Comparison of ENCODE assay signal across 13 mouse cellular contexts in genomic region chr2:74734996-74735811, GRCm38 (mm10). TPM values are rescaled to one million over a fixed set of nuclear protein-coding genes. Genes with fewer than 3 reads are reported as not detected.
DNase-seq lines count a peak whose midpoint lies in the region; ATAC-seq and TF ChIP-seq lines count a peak whose summit lies in the region.
"Had no signal": no experiment of that assay in that cellular context is flagged by ENCODE, and none has a peak within 500 bp of the region (broad histone marks: within the 10 kb centered on the region; RNA-seq: fewer than 3 reads in every experiment).

No protein-coding gene starts in this region.

- H3K4me1 ChIP-seq in heart, embryonic 11.5 days (ENCODE audit: control insufficient read depth, insufficient read depth, low read length): peaks cover 4% of the 10 kb centered on the region; the same call in 1 of the 2 replicates
- H3K4me1 ChIP-seq in stomach, embryonic 14.5 days (ENCODE audit: control insufficient read depth, insufficient read depth, low read length): no peaks in the 10 kb centered on the region
- no peaks in the 10 kb centered on the region for H3K4me1 ChIP-seq in stomach, postnatal 0 days (replicated peaks; ENCODE audit: control insufficient read depth, insufficient read depth)
- no peaks in the 10 kb centered on the region for H3K4me1 ChIP-seq in intestine, embryonic 16.5 days (ENCODE audit: control insufficient read depth, insufficient read depth, low read length)
- H3K4me1 ChIP-seq in stomach, embryonic 16.5 days (ENCODE audit: control insufficient read depth, insufficient read depth, low read length): no peaks in the 10 kb centered on the region

- intact Hi-C loops in heart, postnatal 36 days (cut with DNase I): loop anchor here (5.0 kb wide), 1 partner anchor 83 kb away; no protein-coding TSS in a partner anchor
- intact Hi-C loops in left cerebral cortex, postnatal 36 days (cut with DNase I): loop anchor here (5.0 kb wide), 2 partner anchors 43 to 83 kb away; partner anchors contain the start of gene Hoxd10

- no peaks in the 10 kb centered on the region for H3K9me3 ChIP-seq in heart, embryonic 11.5 days (replicated peaks; ENCODE audit: control insufficient read depth, low read length)
- H3K9me3 ChIP-seq in stomach, embryonic 14.5 days (ENCODE audit: control insufficient read depth, low read depth, low read length): no peaks in the 10 kb centered on the region
- H3K9me3 ChIP-seq in stomach, postnatal 0 days (ENCODE audit: control insufficient read depth, low read length): no peaks in the 10 kb centered on the region
- H3K9me3 ChIP-seq in intestine, embryonic 16.5 days (ENCODE audit: control insufficient read depth, low read length): no peaks in the 10 kb centered on the region
- H3K9me3 ChIP-seq in stomach, embryonic 16.5 days (replicated peaks; ENCODE audit: control insufficient read depth, low read length): no peaks in the 10 kb centered on the region

- 2% methylated on average over 27 of the region's 27 CpGs for WGBS in heart, embryonic 11.5 days (ENCODE audit: insufficient replicate concordance)
- 8% methylated on average over 27 of the region's 27 CpGs for WGBS in stomach, embryonic 14.5 days
- WGBS in stomach, postnatal 0 days: 14% methylated on average over 27 of the region's 27 CpGs
- 28% methylated on average over 27 of the region's 27 CpGs for WGBS in intestine, embryonic 16.5 days
- 5% methylated on average over 27 of the region's 27 CpGs for WGBS in stomach, embryonic 16.5 days

- no peaks in the 10 kb centered on the region for H3K36me3 ChIP-seq in heart, embryonic 11.5 days (ENCODE audit: control insufficient read depth, insufficient read depth, low read length)
- no peaks in the 10 kb centered on the region for H3K36me3 ChIP-seq in stomach, embryonic 14.5 days (ENCODE audit: control insufficient read depth, insufficient read depth, low read length)
- no peaks in the 10 kb centered on the region for H3K36me3 ChIP-seq in stomach, postnatal 0 days (ENCODE audit: control insufficient read depth, insufficient read depth, low read length)
- H3K36me3 ChIP-seq in intestine, embryonic 16.5 days (ENCODE audit: control insufficient read depth, insufficient read depth, low read length): no peaks in the 10 kb centered on the region
- H3K36me3 ChIP-seq in stomach, embryonic 16.5 days (ENCODE audit: control insufficient read depth, insufficient read depth, low read length): no peaks in the 10 kb centered on the region

- no peak overlapping the region for H3K27ac ChIP-seq in heart, embryonic 11.5 days (ENCODE audit: low read depth, low read length)
- H3K27ac ChIP-seq in stomach, embryonic 14.5 days (ENCODE audit: low read length): no peak overlapping the region
- H3K27ac ChIP-seq in stomach, postnatal 0 days (replicated peaks): no peak overlapping the region
- H3K27ac ChIP-seq in intestine, embryonic 16.5 days (ENCODE audit: low read length): no peak overlapping the region
- no peak overlapping the region for H3K27ac ChIP-seq in stomach, embryonic 16.5 days (ENCODE audit: low read length)

- H3K9ac ChIP-seq in heart, embryonic 11.5 days (ENCODE audit: low read depth, low read length): no peak overlapping the region
- H3K9ac ChIP-seq in stomach, embryonic 14.5 days (replicated peaks; ENCODE audit: low read depth, low read length): no peak overlapping the region
- H3K9ac ChIP-seq in stomach, postnatal 0 days (ENCODE audit: low read length): no peak overlapping the region
- peak overlapping the region; percentile 27; the same call in 1 of the 2 replicates for H3K9ac ChIP-seq in intestine, embryonic 16.5 days (ENCODE audit: low read depth, low read length)
- H3K9ac ChIP-seq in stomach, embryonic 16.5 days (ENCODE audit: low read length): no peak overlapping the region

- peak overlapping the region; percentile 46 for H3K4me2 ChIP-seq in heart, embryonic 11.5 days
- peak overlapping the region; percentile 15; the same call in 1 of the 2 replicates for H3K4me2 ChIP-seq in stomach, embryonic 14.5 days (replicated peaks; ENCODE audit: low read depth, low read length)
- H3K4me2 ChIP-seq in stomach, postnatal 0 days (replicated peaks; ENCODE audit: low read depth): no peak overlapping the region; the same call in 1 of the 2 replicates
- peak overlapping the region; percentile 48; the same call in 1 of the 2 replicates for H3K4me2 ChIP-seq in intestine, embryonic 16.5 days (ENCODE audit: low read depth, low read length)
- 0 out of 2 replicates have a peak overlapping the region, but pooled peaks have one; percentile 28 for H3K4me2 ChIP-seq in stomach, embryonic 16.5 days (ENCODE audit: low read depth, low read length)

- ATAC-seq in heart, embryonic 11.5 days (replicated peaks; ENCODE audit: insufficient number of reproducible peaks, low FRiP score, low TSS enrichment): no peak
- no peak for ATAC-seq in stomach, embryonic 14.5 days (ENCODE audit: insufficient number of reproducible peaks, insufficient read depth, low FRiP score, low read depth)
- no peak for ATAC-seq in stomach, postnatal 0 days (ENCODE audit: low FRiP score, low TSS enrichment)
- ATAC-seq in intestine, embryonic 16.5 days: no peak
- ATAC-seq in stomach, embryonic 16.5 days (ENCODE audit: insufficient read depth, low FRiP score): no peak
- ATAC-seq: Patski had no signal

- no peak for DNase-seq in heart, postnatal 36 days
- no peak for DNase-seq in stomach, postnatal 0 days (ENCODE audit: low spot score)
- no peak for DNase-seq in left cerebral cortex, postnatal 36 days (ENCODE audit: low spot score in 2 of 2)
- DNase-seq in adrenal gland, postnatal 10 days: no peak
- DNase-seq: adrenal gland, adult 2 months; cerebellum, adult 11 months had no signal

- H3K4me3 ChIP-seq in heart, embryonic 11.5 days (ENCODE audit: low read depth, low read length): no peak overlapping the region
- H3K4me3 ChIP-seq in stomach, embryonic 14.5 days (ENCODE audit: low read depth, low read length): no peak overlapping the region; the same call in 1 of the 2 replicates
- no peak overlapping the region for H3K4me3 ChIP-seq in stomach, postnatal 0 days (ENCODE audit: low read depth, low read length)
- peak overlapping the region; percentile 32; the same call in 1 of the 2 replicates for H3K4me3 ChIP-seq in intestine, embryonic 16.5 days (ENCODE audit: low read length)
- peak overlapping the region; percentile 22 for H3K4me3 ChIP-seq in stomach, embryonic 16.5 days (replicated peaks; ENCODE audit: low read length)

- peaks cover 97% of the 10 kb centered on the region for H3K27me3 ChIP-seq in heart, embryonic 11.5 days (ENCODE audit: control insufficient read depth, insufficient read depth, low read length)
- H3K27me3 ChIP-seq in stomach, embryonic 14.5 days (ENCODE audit: control insufficient read depth, insufficient read depth, low read length): peaks cover 61% of the 10 kb centered on the region
- peaks cover 42% of the 10 kb centered on the region for H3K27me3 ChIP-seq in stomach, postnatal 0 days (ENCODE audit: control insufficient read depth, insufficient read depth, low read length)
- H3K27me3 ChIP-seq in intestine, embryonic 16.5 days (replicated peaks; ENCODE audit: control insufficient read depth, insufficient read depth, low read length): peaks cover 71% of the 10 kb centered on the region
- peaks cover 89% of the 10 kb centered on the region for H3K27me3 ChIP-seq in stomach, embryonic 16.5 days (ENCODE audit: control insufficient read depth, insufficient read depth, low read length)
- H3K27me3 ChIP-seq: Patski had no signal

- no peak for TF ChIP-seq EP300 in stomach, postnatal 0 days (optimal IDR thresholded peaks at IDR 0.05)

- TF ChIP-seq CTCF in stomach, postnatal 0 days (IDR thresholded peaks at IDR 0.05; ENCODE audit: low read depth): no peak

RNA-seq across cellular contexts. Expression of gene Gm28230, which starts 8.7 kb away (rescaled TPM):
- 0.10 TPM in 1 of 2 replicates, not detected in the other for polyA plus RNA-seq in heart, embryonic 11.5 days (2014; fragmentation: Nextera tagmentation; extraction: Ambion mirVana)
- total RNA-seq in heart, postnatal 36 days (2021): not detected
- polyA plus RNA-seq in stomach, embryonic 14.5 days (2014; fragmentation: Nextera tagmentation; extraction: Ambion mirVana): 0.10 TPM in 1 of 2 replicates, not detected in the other
- not detected in 2 replicates for polyA plus RNA-seq in stomach, postnatal 0 days (2015; fragmentation: Nextera tagmentation; extraction: Ambion mirVana)
- 0.24 TPM in 1 of 2 replicates, not detected in the other for polyA plus RNA-seq in intestine, embryonic 16.5 days (2015; fragmentation: Nextera tagmentation; extraction: Ambion mirVana)
- 0.10 and 0.13 TPM in 2 replicates for polyA plus RNA-seq in stomach, embryonic 16.5 days (2015; fragmentation: Nextera tagmentation; extraction: Ambion mirVana)
- total RNA-seq in left cerebral cortex, postnatal 36 days (2021): not detected
- total RNA-seq in adrenal gland, postnatal 10 days (2021): 1 to 10 TPM in 1 of 2 experiments, under 1 TPM in 1; 0.69 to 1.7 TPM
- polyA plus RNA-seq: frontal cortex, adult 2 months; heart, embryonic 14.5 days had no signal

RNA-seq across cellular contexts. Expression of gene Hoxd4, which starts 23.5 kb away (rescaled TPM):
- not detected in 2 replicates for polyA plus RNA-seq in heart, embryonic 11.5 days (2014; fragmentation: Nextera tagmentation; extraction: Ambion mirVana)
- under 1 TPM; 0.19 to 0.28 TPM for total RNA-seq in heart, postnatal 36 days (2021)
- polyA plus RNA-seq in stomach, embryonic 14.5 days (2014; fragmentation: Nextera tagmentation; extraction: Ambion mirVana): 0.81 and 0.87 TPM in 2 replicates
- polyA plus RNA-seq in stomach, postnatal 0 days (2015; fragmentation: Nextera tagmentation; extraction: Ambion mirVana): 0.08 and 0.19 TPM in 2 replicates
- 0.91 and 0.95 TPM in 2 replicates for polyA plus RNA-seq in intestine, embryonic 16.5 days (2015; fragmentation: Nextera tagmentation; extraction: Ambion mirVana)
- polyA plus RNA-seq in stomach, embryonic 16.5 days (2015; fragmentation: Nextera tagmentation; extraction: Ambion mirVana): 0.29 and 0.39 TPM in 2 replicates
- not detected for total RNA-seq in left cerebral cortex, postnatal 36 days (2021)
- 10 to 100 TPM in 1 of 2 experiments, 1 to 10 TPM in 1; 7.0 to 18.8 TPM for total RNA-seq in adrenal gland, postnatal 10 days (2021)
- polyA plus RNA-seq: frontal cortex, adult 2 months had no signal

RNA-seq across cellular contexts. Expression of gene Hoxd3, which starts 23.5 kb away (rescaled TPM):
- polyA plus RNA-seq in heart, embryonic 11.5 days (2014; fragmentation: Nextera tagmentation; extraction: Ambion mirVana): 2.0 and 3.1 TPM in 2 replicates
- not detected for total RNA-seq in heart, postnatal 36 days (2021)
- 14.5 and 16.2 TPM in 2 replicates for polyA plus RNA-seq in stomach, embryonic 14.5 days (2014; fragmentation: Nextera tagmentation; extraction: Ambion mirVana)
- polyA plus RNA-seq in stomach, postnatal 0 days (2015; fragmentation: Nextera tagmentation; extraction: Ambion mirVana): 1.3 and 1.5 TPM in 2 replicates
- 13.4 and 15.1 TPM in 2 replicates for polyA plus RNA-seq in intestine, embryonic 16.5 days (2015; fragmentation: Nextera tagmentation; extraction: Ambion mirVana)
- 7.4 and 9.2 TPM in 2 replicates for polyA plus RNA-seq in stomach, embryonic 16.5 days (2015; fragmentation: Nextera tagmentation; extraction: Ambion mirVana)
- not detected for total RNA-seq in left cerebral cortex, postnatal 36 days (2021)
- total RNA-seq in adrenal gland, postnatal 10 days (2021): under 1 TPM; 0.33 to 0.42 TPM
- polyA plus RNA-seq: frontal cortex, adult 2 months had no signal

RNA-seq across cellular contexts. Expression of gene Hoxd1, which starts 27.6 kb away (rescaled TPM):
- polyA plus RNA-seq in heart, embryonic 11.5 days (2014; fragmentation: Nextera tagmentation; extraction: Ambion mirVana): 0.20 TPM in 1 of 2 replicates, not detected in the other
- total RNA-seq in heart, postnatal 36 days (2021): not detected
- 0.13 TPM in 1 of 2 replicates, not detected in the other for polyA plus RNA-seq in stomach, embryonic 14.5 days (2014; fragmentation: Nextera tagmentation; extraction: Ambion mirVana)
- not detected in 2 replicates for polyA plus RNA-seq in stomach, postnatal 0 days (2015; fragmentation: Nextera tagmentation; extraction: Ambion mirVana)
- polyA plus RNA-seq in intestine, embryonic 16.5 days (2015; fragmentation: Nextera tagmentation; extraction: Ambion mirVana): 0.10 and 0.11 TPM in 2 replicates
- polyA plus RNA-seq in stomach, embryonic 16.5 days (2015; fragmentation: Nextera tagmentation; extraction: Ambion mirVana): not detected in 2 replicates
- not detected for total RNA-seq in left cerebral cortex, postnatal 36 days (2021)
- total RNA-seq in adrenal gland, postnatal 10 days (2021): not detected
- total RNA-seq: adrenal gland, adult 2 months had no signal
- polyA plus RNA-seq: adrenal gland, adult 2 months; heart, embryonic 14.5 days; Patski had no signal

RNA-seq across cellular contexts. Expression of gene Hoxd8, which starts 30.8 kb away (rescaled TPM):
- polyA plus RNA-seq in heart, embryonic 11.5 days (2014; fragmentation: Nextera tagmentation; extraction: Ambion mirVana): 0.27 and 0.30 TPM in 2 replicates
- 1 to 10 TPM; 1.1 to 1.3 TPM for total RNA-seq in heart, postnatal 36 days (2021)
- polyA plus RNA-seq in stomach, embryonic 14.5 days (2014; fragmentation: Nextera tagmentation; extraction: Ambion mirVana): 2.6 and 2.9 TPM in 2 replicates
- 1.3 TPM in 2 replicates for polyA plus RNA-seq in stomach, postnatal 0 days (2015; fragmentation: Nextera tagmentation; extraction: Ambion mirVana)
- polyA plus RNA-seq in intestine, embryonic 16.5 days (2015; fragmentation: Nextera tagmentation; extraction: Ambion mirVana): 3.1 TPM in 2 replicates
- polyA plus RNA-seq in stomach, embryonic 16.5 days (2015; fragmentation: Nextera tagmentation; extraction: Ambion mirVana): 1.7 and 2.8 TPM in 2 replicates
- not detected for total RNA-seq in left cerebral cortex, postnatal 36 days (2021)
- 10 to 100 TPM; 25.0 to 26.2 TPM for total RNA-seq in adrenal gland, postnatal 10 days (2021)

Comparison
In these comparisons a context has a peak if more than half of its experiments do, and no peak if none do; other contexts are left out.
1. H3K4me3 ChIP-seq: peak in intestine, embryonic 16.5 days (single experiment) and stomach, embryonic 16.5 days (single experiment); none in heart, embryonic 11.5 days (single experiment), stomach, embryonic 14.5 days (single experiment) and stomach, postnatal 0 days (single experiment).